Mouse (Mus musculus): ENCODE results near the gene Gpr33.

Gene Gpr33

GRCm38 (mm10) chr12:52027963-52028362 is at the start of gene Gpr33:
Gene Gpr33 (minus strand): TSS chr12:52028063.
- no peak for DNase-seq (ENCODE audit: low read depth in 1 of 2, low spot score in 2 of 2)

- peak; percentile 8 for DNase-seq (ENCODE audit: low read depth in 1 of 2, low spot score in 2 of 2)
These were observed 21.5 kb upstream of the Gpr33 start for GRCm38 (mm10) chr12:52049324-52049723.

- DNase-seq (ENCODE audit: low read depth in 1 of 2, low spot score in 2 of 2): no peak
These were observed 18.5 kb upstream of the Gpr33 start for GRCm38 (mm10) chr12:52046371-52046770.

GRCm38 (mm10) chr12:52042818-52043336 is 15.0 kb upstream of the Gpr33 start:
- DNase-seq (ENCODE audit: low read depth in 1 of 2, low spot score in 2 of 2): no peak

GRCm38 (mm10) chr12:52038352-52038751 is 10.5 kb upstream of the Gpr33 start:
- DNase-seq (ENCODE audit: low read depth in 1 of 2, low spot score in 2 of 2): no peak

GRCm38 (mm10) chr12:52034956-52035355 is 7.1 kb upstream of the Gpr33 start:
- DNase-seq (ENCODE audit: low read depth in 1 of 2, low spot score in 2 of 2): no peak

- no peak for DNase-seq (ENCODE audit: low read depth in 1 of 2, low spot score in 2 of 2)
These were observed 4.4 kb upstream of the Gpr33 start for GRCm38 (mm10) chr12:52032276-52032675.

GRCm38 (mm10) chr12:52014494-52015029 is 13.3 kb downstream of the Gpr33 start:
- DNase-seq (ENCODE audit: low read depth in 1 of 2, low spot score in 2 of 2): no peak

GRCm38 (mm10) chr12:52014044-52014443 is 13.8 kb downstream of the Gpr33 start:
- no peak for DNase-seq (ENCODE audit: low read depth in 1 of 2, low spot score in 2 of 2)

- no peak for DNase-seq (ENCODE audit: low read depth in 1 of 2, low spot score in 2 of 2)
These were observed 14.6 kb downstream of the Gpr33 start for GRCm38 (mm10) chr12:52013274-52013673.

GRCm38 (mm10) chr12:52012159-52012558 is 15.7 kb downstream of the Gpr33 start:
- no peak for DNase-seq (ENCODE audit: low read depth in 1 of 2, low spot score in 2 of 2)

GRCm38 (mm10) chr12:52010630-52010961 is 17.3 kb downstream of the Gpr33 start:
- no peak for DNase-seq (ENCODE audit: low read depth in 1 of 2, low spot score in 2 of 2)

GRCm38 (mm10) chr12:52009928-52010629 is 17.8 kb downstream of the Gpr33 start:
- DNase-seq (ENCODE audit: low read depth in 1 of 2, low spot score in 2 of 2): no peak

GRCm38 (mm10) chr12:52006633-52006994 is 21.2 kb downstream of the Gpr33 start:
- no peak for DNase-seq (ENCODE audit: low read depth in 1 of 2, low spot score in 2 of 2)

- DNase-seq (ENCODE audit: low read depth in 1 of 2, low spot score in 2 of 2): peak; percentile 76 to 88
These were observed 21.8 kb downstream of the Gpr33 start, which contains the start of gene Dtd2 for GRCm38 (mm10) chr12:52005877-52006632. Gene Dtd2 (minus strand): TSS chr12:52006501.

- DNase-seq (ENCODE audit: low read depth in 1 of 2, low spot score in 2 of 2): no peak
These were observed 25.1 kb downstream of the Gpr33 start for GRCm38 (mm10) chr12:52002746-52003145.

- DNase-seq (ENCODE audit: low read depth in 1 of 2, low spot score in 2 of 2): peak in 1 of 2 experiments; percentile 29
These were observed 26.3 kb downstream of the Gpr33 start for GRCm38 (mm10) chr12:52001544-52001943.

GRCm38 (mm10) chr12:51998366-51998932 is 29.4 kb downstream of the Gpr33 start:
- no peak for DNase-seq (ENCODE audit: low read depth in 1 of 2, low spot score in 2 of 2)

- no peak for DNase-seq (ENCODE audit: low read depth in 1 of 2, low spot score in 2 of 2)
These were observed 31.9 kb downstream of the Gpr33 start for GRCm38 (mm10) chr12:51995738-51996536.

- no peak for DNase-seq (ENCODE audit: low read depth in 1 of 2, low spot score in 2 of 2)
These were observed 37.2 kb downstream of the Gpr33 start for GRCm38 (mm10) chr12:51990629-51991028.

GRCm38 (mm10) chr12:51988536-51988935 is 39.3 kb downstream of the Gpr33 start:
- no peak for DNase-seq (ENCODE audit: low read depth in 1 of 2, low spot score in 2 of 2)
